In genomic region chr4:114648532-114649074, GRCm38 (mm10) we compare ENCODE assay signal across 9 mouse cellular contexts.
DNase-seq lines count a peak whose midpoint lies in the region; ATAC-seq and TF ChIP-seq lines count a peak whose summit lies in the region.
"Had no signal": no experiment of that assay in that cellular context is flagged by ENCODE, and none has a peak within 500 bp of the region (broad histone marks: within the 10 kb centered on the region; RNA-seq: fewer than 3 reads in every experiment).

No protein-coding gene starts in this region.

- no peak for ATAC-seq in lung, embryonic 15.5 days (ENCODE audit: borderline replicate concordance, extremely low read depth, low FRiP score, low TSS enrichment)
- ATAC-seq in forebrain, postnatal 0 days: no peak
- ATAC-seq in liver, postnatal 0 days: peak; percentile 40; the same call in 1 of the 2 replicates

- 17% methylated on average over 28 of the region's 28 CpGs for WGBS in lung, embryonic 15.5 days
- WGBS in forebrain, postnatal 0 days: 14% methylated on average over 28 of the region's 28 CpGs
- whole genome bisulfite sequencing in liver, postnatal 0 days (ENCODE audit: insufficient replicate concordance): 53% methylated on average over 28 of the region's 28 CpGs
- WGBS in thymus, adult 2 months: 96% methylated on average over 28 of the region's 28 CpGs

- H3K4me2 ChIP-seq in lung, embryonic 15.5 days: peak overlapping the region; percentile 12
- H3K4me2 ChIP-seq in forebrain, postnatal 0 days (ENCODE audit: low read depth): peak overlapping the region; percentile 27; the same call in 1 of the 2 replicates
- peak overlapping the region; percentile 38; the same call in 1 of the 2 replicates for H3K4me2 ChIP-seq in liver, postnatal 0 days (ENCODE audit: low read depth, low read length)

- no peak for TF ChIP-seq EP300 in liver, postnatal 0 days (IDR thresholded peaks at IDR 0.05; ENCODE audit: low read depth)

- peaks cover 22% of the 10 kb centered on the region for H3K27me3 ChIP-seq in lung, embryonic 15.5 days
- peaks cover 9% of the 10 kb centered on the region; the same call in 1 of the 2 replicates for H3K27me3 ChIP-seq in forebrain, postnatal 0 days (ENCODE audit: insufficient read depth, low read length)
- 0 out of 2 replicates have a peak, but pooled peaks cover 18% of the 10 kb centered on the region for H3K27me3 ChIP-seq in liver, postnatal 0 days (ENCODE audit: insufficient read depth, low read length)
- H3K27me3 ChIP-seq in thymus, adult 2 months (ENCODE audit: control insufficient read depth, insufficient read depth, low read length): no peaks in the 10 kb centered on the region

- no peaks in the 10 kb centered on the region for H3K9me3 ChIP-seq in lung, embryonic 15.5 days
- H3K9me3 ChIP-seq in forebrain, postnatal 0 days (ENCODE audit: low read length): no peaks in the 10 kb centered on the region
- no peaks in the 10 kb centered on the region for H3K9me3 ChIP-seq in liver, postnatal 0 days (ENCODE audit: low read length)

- H3K36me3 ChIP-seq in lung, embryonic 15.5 days: no peaks in the 10 kb centered on the region
- no peaks in the 10 kb centered on the region for H3K36me3 ChIP-seq in forebrain, postnatal 0 days (ENCODE audit: insufficient read depth)
- no peaks in the 10 kb centered on the region for H3K36me3 ChIP-seq in liver, postnatal 0 days (replicated peaks; ENCODE audit: insufficient read depth, low read length)
- H3K36me3 ChIP-seq in thymus, adult 2 months (ENCODE audit: control insufficient read depth, insufficient read depth, low read length): no peaks in the 10 kb centered on the region

- no peak for TF ChIP-seq POLR2A in thymus, adult 2 months (IDR thresholded peaks at IDR 0.05; ENCODE audit: control insufficient read depth, extremely low read depth, insufficient read depth, low read length, poor library complexity)

- H3K4me1 ChIP-seq in lung, embryonic 15.5 days: peaks cover 17% of the 10 kb centered on the region
- H3K4me1 ChIP-seq in forebrain, postnatal 0 days (ENCODE audit: insufficient read depth): no peaks in the 10 kb centered on the region
- 0 out of 2 replicates have a peak, but pooled peaks cover 3% of the 10 kb centered on the region for H3K4me1 ChIP-seq in liver, postnatal 0 days (ENCODE audit: insufficient read depth)
- H3K4me1 ChIP-seq in thymus, adult 2 months (replicated peaks; ENCODE audit: control insufficient read depth, insufficient read depth, low read length): peaks cover 8% of the 10 kb centered on the region

- no peak overlapping the region for H3K27ac ChIP-seq in lung, embryonic 15.5 days
- no peak overlapping the region for H3K27ac ChIP-seq in forebrain, postnatal 0 days (ENCODE audit: low read depth, low read length)
- H3K27ac ChIP-seq in liver, postnatal 0 days (ENCODE audit: low read depth): no peak overlapping the region
- no peak overlapping the region for H3K27ac ChIP-seq in left cerebral cortex, adult 2 months
- H3K27ac ChIP-seq in thymus, adult 2 months (ENCODE audit: control insufficient read depth, insufficient read depth, low read length): no peak overlapping the region

- no peak for DNase-seq in lung, postnatal 14 days
- DNase-seq in forebrain, postnatal 0 days: no peak
- DNase-seq in liver, postnatal 0 days: peak; percentile 28
- DNase-seq in thymus, postnatal 4 days: no peak
- no peak for DNase-seq in left cerebral cortex, adult 2 months (ENCODE audit: extremely low spot score in 1 of 2, low spot score in 2 of 2)
- DNase-seq in thymus, adult 2 months: no peak
- no peak for DNase-seq in right cerebral cortex, adult 18-20 months
- DNase-seq: cerebellum, adult 9-11 months had no signal

- no peak overlapping the region for H3K9ac ChIP-seq in lung, embryonic 15.5 days
- no peak overlapping the region for H3K9ac ChIP-seq in forebrain, postnatal 0 days
- no peak overlapping the region for H3K9ac ChIP-seq in liver, postnatal 0 days (replicated peaks)

- no peak overlapping the region for H3K4me3 ChIP-seq in lung, embryonic 15.5 days
- H3K4me3 ChIP-seq in forebrain, postnatal 0 days (ENCODE audit: low read depth, low read length): no peak overlapping the region
- H3K4me3 ChIP-seq in liver, postnatal 0 days (ENCODE audit: low read depth, low read length): no peak overlapping the region
- H3K4me3 ChIP-seq in left cerebral cortex, adult 2 months: no peak overlapping the region
- H3K4me3 ChIP-seq in thymus, adult 2 months (ENCODE audit: control insufficient read depth, insufficient read depth, low read length): no peak overlapping the region

- intact Hi-C loops in left cerebral cortex, adult 2 months (cut with DNase I): no loop called here

- peak; percentile 3; the same call in 1 of the 2 replicates for TF ChIP-seq CTCF in forebrain, postnatal 0 days (IDR thresholded peaks at IDR 0.05; ENCODE audit: low read depth)
- no peak for TF ChIP-seq CTCF in liver, postnatal 0 days (IDR thresholded peaks at IDR 0.05; ENCODE audit: low read depth)
- TF ChIP-seq CTCF in left cerebral cortex, adult 2 months (IDR thresholded peaks at IDR 0.05): no peak
- TF ChIP-seq CTCF in thymus, adult 2 months (IDR thresholded peaks at IDR 0.05; ENCODE audit: borderline replicate concordance, control insufficient read depth, extremely low read depth, insufficient read depth, low read length, poor library complexity): no peak
